Mouse (Mus musculus) limb, embryonic 13.5 days (tissue): ENCODE measurements at regions not wholly inside any gene's neighbourhood (a gene's known extent, or its start where the extent isn't known, plus 50 kb on each side); places are given as distances from the start of the nearest gene placed in this dataset.
A peak's percentile ranks its signal among the peaks of the same experiment; 100 is the strongest.

Source experiments
- ATAC-seq: fragments of 200-750 bp; cut with Nextera tagmentation; 2 replicates; pipeline ENCODE4 v1.8.0; 2017; ENCODE audit warnings: low read depth, moderate number of reproducible peaks, moderate TSS enrichment; ENCODE audit not compliant: low FRiP score
- H3K27ac ChIP-seq: fragments of 300-500 bp; sonication (generic); 2 replicates; pipeline ENCODE4 v1.5.1; 2015; ENCODE audit warnings: inconsistent platforms, mild to moderate bottlenecking, moderate library complexity
- H3K27me3 ChIP-seq: fragments of 300-500 bp; sonication (generic); 2 replicates; pipeline ENCODE4 v1.6.1; 2015; ENCODE audit warnings: mild to moderate bottlenecking, inconsistent platforms
- H3K36me3 ChIP-seq: fragments of 300-500 bp; sonication (generic); 2 replicates; pipeline ENCODE4 v1.6.1; 2015; ENCODE audit warnings: inconsistent platforms, mild to moderate bottlenecking, moderate library complexity
- H3K4me1 ChIP-seq: fragments of 300-500 bp; sonication (generic); 2 replicates; pipeline ENCODE4 v1.6.1; 2015; ENCODE audit warnings: inconsistent platforms
- H3K4me2 ChIP-seq: fragments of 300-500 bp; sonication (generic); replicated peaks from 2 replicates; pipeline ENCODE4 v1.6.1; 2015; ENCODE audit warnings: inconsistent platforms, mild to moderate bottlenecking, moderate library complexity
- H3K4me3 ChIP-seq: fragments of 300-500 bp; sonication (generic); 2 replicates; pipeline ENCODE4 v1.5.1; 2015; ENCODE audit warnings: moderate library complexity, mild to moderate bottlenecking, inconsistent platforms
- H3K9ac ChIP-seq: fragments of 300-500 bp; sonication (generic); 2 replicates; pipeline ENCODE4 v1.6.1; 2015; ENCODE audit warnings: mild to moderate bottlenecking, inconsistent platforms
- H3K9me3 ChIP-seq: fragments of 300-500 bp; sonication (generic); 2 replicates; pipeline ENCODE4 v1.6.1; 2016; ENCODE audit warnings: inconsistent platforms
- WGBS: fragments of 180-500 bp; shearing (Covaris S2); methylation state at CpG from one replicate; pipeline ENCODE4 v1.1.7; 2015; 5-methylcytosine and 5-hydroxymethylcytosine counted together

DNA sequence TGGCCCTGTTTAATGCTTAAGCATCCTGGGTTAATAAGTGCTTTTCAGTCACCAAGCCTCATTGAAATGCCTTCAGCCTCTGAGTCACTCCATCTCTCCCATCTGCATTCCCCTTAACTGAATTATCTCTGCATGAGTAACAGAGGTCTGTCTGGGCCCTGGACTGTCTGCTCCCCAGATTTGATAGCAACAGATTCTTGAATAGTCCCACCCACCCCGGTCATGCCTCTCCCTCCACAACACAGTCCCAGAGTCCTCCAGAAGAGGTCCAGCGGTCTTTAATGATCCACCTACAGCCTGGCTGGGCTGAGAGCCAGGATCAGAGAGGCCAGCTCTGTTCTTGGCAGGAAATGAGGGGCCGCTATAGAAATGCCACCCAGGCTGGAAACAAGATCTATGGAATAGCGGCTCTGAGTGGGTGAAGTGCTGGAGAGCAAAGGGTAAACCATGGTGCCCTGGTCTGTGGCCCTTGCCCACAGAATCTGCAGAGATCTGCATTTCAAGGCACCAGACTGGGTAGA is 125.3 kb upstream of the Ncam1 start:
- ATAC-seq: peak; percentile 85
- 16% methylated on average over 4 of the region's 4 CpGs for WGBS
- peaks cover 40% of the 10 kb centered on the region for H3K4me1 ChIP-seq
- no peaks in the 10 kb centered on the region for H3K9me3 ChIP-seq
- H3K4me3 ChIP-seq: no peak overlapping the region
- no peaks in the 10 kb centered on the region for H3K27me3 ChIP-seq
- H3K36me3 ChIP-seq: no peaks in the 10 kb centered on the region
- H3K4me2 ChIP-seq: no peak overlapping the region
- H3K9ac ChIP-seq: no peak overlapping the region
- H3K27ac ChIP-seq: peak overlapping the region; percentile 39; the same call in 1 of the 2 replicates

DNA sequence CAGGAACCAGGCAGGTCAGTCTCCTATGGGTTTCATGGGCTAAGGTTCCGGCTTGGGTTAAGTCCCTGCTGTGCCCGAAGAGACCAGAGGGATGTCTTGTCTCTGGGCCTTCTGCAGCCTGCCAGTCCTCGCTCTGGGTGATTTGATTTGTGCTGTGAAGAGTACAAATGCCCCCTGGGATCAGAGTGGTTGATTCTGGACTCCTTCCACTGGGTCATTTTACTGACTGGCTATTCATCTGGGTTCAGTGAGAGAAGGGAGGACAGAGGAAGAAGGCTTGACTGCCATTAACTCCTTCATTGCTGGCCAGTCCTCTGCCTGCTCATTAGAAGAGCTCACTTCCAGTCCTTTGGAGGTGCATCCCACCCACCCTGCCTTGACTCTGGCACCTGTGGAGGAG is 124.0 kb upstream of the Ncam1 start:
- peaks cover 32% of the 10 kb centered on the region for H3K4me1 ChIP-seq
- no peak overlapping the region for H3K4me2 ChIP-seq
- WGBS: 60% methylated on average over 3 of the region's 3 CpGs
- H3K36me3 ChIP-seq: no peaks in the 10 kb centered on the region
- H3K27me3 ChIP-seq: no peaks in the 10 kb centered on the region
- ATAC-seq: no peak
- no peaks in the 10 kb centered on the region for H3K9me3 ChIP-seq
- H3K4me3 ChIP-seq: no peak overlapping the region
- no peak overlapping the region for H3K27ac ChIP-seq
- H3K9ac ChIP-seq: no peak overlapping the region

DNA sequence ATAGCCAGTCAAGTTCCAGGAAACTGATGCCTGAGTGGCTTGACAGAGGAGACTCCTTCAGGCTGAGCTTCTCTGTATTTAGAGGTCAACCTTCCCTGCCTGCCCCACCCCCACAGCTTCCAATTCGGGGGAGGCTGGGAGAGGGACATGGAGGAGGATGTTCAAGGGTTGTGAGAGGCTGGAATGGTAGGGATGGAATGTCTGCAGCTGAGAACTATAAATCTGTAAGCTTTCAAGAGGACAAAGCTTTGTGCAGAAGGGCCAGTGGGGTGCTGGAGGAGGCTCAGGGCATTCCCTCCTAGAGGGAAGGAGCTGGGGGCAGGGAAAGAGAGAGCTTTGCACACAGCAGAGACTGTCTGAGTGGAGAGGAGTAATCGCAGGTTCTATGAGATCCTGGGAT is 123.4 kb upstream of the Ncam1 start:
- H3K36me3 ChIP-seq: no peaks in the 10 kb centered on the region
- peaks cover 32% of the 10 kb centered on the region for H3K4me1 ChIP-seq
- no peak overlapping the region for H3K9ac ChIP-seq
- H3K4me2 ChIP-seq: no peak overlapping the region
- WGBS: 29% methylated on average over 2 of the region's 2 CpGs
- no peak overlapping the region for H3K4me3 ChIP-seq
- H3K9me3 ChIP-seq: no peaks in the 10 kb centered on the region
- H3K27ac ChIP-seq: no peak overlapping the region
- no peak for ATAC-seq
- H3K27me3 ChIP-seq: no peaks in the 10 kb centered on the region

DNA sequence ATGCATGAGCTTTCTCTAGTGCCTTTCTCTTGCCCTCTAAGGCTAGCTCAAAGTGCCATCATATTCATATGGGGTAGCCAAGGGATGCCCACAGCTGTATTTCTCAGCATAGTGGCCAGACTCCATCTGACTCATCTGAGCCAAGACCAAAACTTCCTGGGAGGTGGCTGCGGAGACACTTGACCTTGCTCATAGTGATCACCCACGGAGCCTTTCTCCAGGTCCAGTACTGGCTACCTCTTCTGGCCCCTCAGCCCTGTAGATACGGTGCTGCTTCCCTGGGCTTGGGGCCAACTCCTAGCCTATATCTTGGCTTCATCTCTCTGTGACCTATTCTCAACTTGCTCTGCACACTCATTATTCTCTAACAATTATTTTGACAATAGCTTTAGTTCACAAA is 122.6 kb upstream of the Ncam1 start:
- no peaks in the 10 kb centered on the region for H3K9me3 ChIP-seq
- no peak overlapping the region for H3K4me3 ChIP-seq
- WGBS: 87% methylated on average over 3 of the region's 3 CpGs
- no peaks in the 10 kb centered on the region for H3K36me3 ChIP-seq
- H3K9ac ChIP-seq: no peak overlapping the region
- no peak overlapping the region for H3K27ac ChIP-seq
- no peak overlapping the region for H3K4me2 ChIP-seq
- H3K27me3 ChIP-seq: no peaks in the 10 kb centered on the region
- ATAC-seq: no peak
- H3K4me1 ChIP-seq: peaks cover 32% of the 10 kb centered on the region

DNA sequence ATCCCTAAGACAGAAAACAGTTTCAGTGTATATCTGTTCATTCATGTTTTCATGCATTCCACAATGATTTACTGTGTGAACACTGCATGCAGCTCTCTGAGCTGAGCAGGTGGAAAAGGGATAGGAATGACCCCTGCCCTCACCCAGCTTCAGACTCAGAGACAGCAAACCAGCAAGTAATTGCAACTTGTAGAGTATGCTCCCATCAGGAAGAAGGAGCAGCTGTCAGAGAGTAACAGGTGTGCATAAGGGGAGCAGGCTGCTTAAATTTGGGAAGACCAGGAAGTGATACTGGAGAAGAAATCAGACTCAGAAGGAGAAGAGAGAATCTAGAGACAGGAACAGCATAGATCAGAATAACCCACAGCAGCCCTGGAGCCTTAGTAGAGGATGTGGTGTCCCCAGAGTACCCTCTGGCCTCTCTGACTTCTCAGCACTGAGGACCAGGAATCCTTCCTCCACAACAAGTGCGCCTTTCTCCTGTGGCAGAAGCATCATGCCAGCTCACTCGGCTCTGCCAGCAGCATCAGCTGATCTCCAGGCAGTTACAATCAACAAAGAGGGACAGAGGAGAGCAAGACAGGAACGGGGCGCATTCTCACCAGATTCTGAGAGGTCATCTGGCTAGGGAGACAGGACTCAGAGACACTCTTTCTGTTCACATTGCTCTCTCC is 116.5 kb upstream of the Ncam1 start:
- H3K4me2 ChIP-seq: no peak overlapping the region
- no peak for ATAC-seq
- H3K27ac ChIP-seq: no peak overlapping the region
- WGBS: 79% methylated on average over 4 of the region's 4 CpGs
- no peaks in the 10 kb centered on the region for H3K27me3 ChIP-seq
- H3K9me3 ChIP-seq: no peaks in the 10 kb centered on the region
- no peaks in the 10 kb centered on the region for H3K36me3 ChIP-seq
- H3K4me3 ChIP-seq: no peak overlapping the region
- no peaks in the 10 kb centered on the region for H3K4me1 ChIP-seq
- no peak overlapping the region for H3K9ac ChIP-seq

DNA sequence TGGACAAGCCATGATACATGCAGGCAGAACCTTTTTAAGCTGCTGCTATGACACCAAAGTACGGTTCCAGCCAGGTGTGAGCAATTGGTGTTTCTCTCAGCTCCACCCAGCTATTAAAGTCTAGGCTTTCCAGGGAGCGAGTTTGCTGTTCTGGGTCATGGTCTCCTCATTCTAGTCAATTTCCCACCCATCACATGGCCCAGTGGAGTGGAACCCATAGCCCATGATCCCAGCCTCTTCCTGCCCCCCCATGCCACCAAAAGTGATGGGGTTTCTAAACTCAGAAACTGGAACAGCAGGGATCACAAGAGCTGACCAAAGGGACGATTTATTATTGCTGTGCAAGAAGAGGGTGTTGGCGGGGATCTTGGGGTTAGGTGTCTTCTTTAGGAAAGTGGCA is 115.0 kb upstream of the Ncam1 start:
- no peak for ATAC-seq
- Histone ChIP-seq H3K4me1 (no peaks in the 10 kb centered on the region), H3K27me3 (no peaks in the 10 kb centered on the region), H3K27ac (no peak overlapping the region), H3K9ac (no peak overlapping the region), H3K4me3 (no peak overlapping the region), H3K4me2 (no peak overlapping the region), H3K36me3 (no peaks in the 10 kb centered on the region), H3K9me3 (no peaks in the 10 kb centered on the region)
- WGBS: 78% methylated on average over 4 of the region's 4 CpGs

DNA sequence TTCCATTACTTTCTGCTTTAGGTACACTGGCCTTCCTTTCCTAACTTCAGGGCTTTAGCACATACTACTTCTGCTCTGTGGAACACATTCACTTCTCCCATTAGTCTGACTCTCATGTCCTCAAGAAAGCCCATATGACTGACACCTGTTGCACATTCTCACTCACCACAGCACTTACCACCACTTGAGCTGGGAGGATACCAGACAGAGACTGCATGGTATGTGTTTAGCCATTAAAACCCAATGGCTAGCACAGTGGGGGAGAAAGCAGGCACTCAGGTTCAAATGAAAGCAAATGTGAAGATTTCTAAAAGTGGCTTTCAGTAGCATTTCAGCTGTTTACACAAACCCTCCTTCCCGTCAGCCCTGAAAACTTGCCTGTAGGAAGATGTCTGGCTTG is 113.6 kb upstream of the Ncam1 start:
- no peaks in the 10 kb centered on the region for H3K9me3 ChIP-seq
- H3K9ac ChIP-seq: no peak overlapping the region
- ATAC-seq: no peak
- H3K27ac ChIP-seq: no peak overlapping the region
- H3K27me3 ChIP-seq: no peaks in the 10 kb centered on the region
- no peak overlapping the region for H3K4me3 ChIP-seq
- H3K4me1 ChIP-seq: no peaks in the 10 kb centered on the region
- 76% methylated on average over 1 of the region's 1 CpGs for WGBS
- no peaks in the 10 kb centered on the region for H3K36me3 ChIP-seq
- no peak overlapping the region for H3K4me2 ChIP-seq

DNA sequence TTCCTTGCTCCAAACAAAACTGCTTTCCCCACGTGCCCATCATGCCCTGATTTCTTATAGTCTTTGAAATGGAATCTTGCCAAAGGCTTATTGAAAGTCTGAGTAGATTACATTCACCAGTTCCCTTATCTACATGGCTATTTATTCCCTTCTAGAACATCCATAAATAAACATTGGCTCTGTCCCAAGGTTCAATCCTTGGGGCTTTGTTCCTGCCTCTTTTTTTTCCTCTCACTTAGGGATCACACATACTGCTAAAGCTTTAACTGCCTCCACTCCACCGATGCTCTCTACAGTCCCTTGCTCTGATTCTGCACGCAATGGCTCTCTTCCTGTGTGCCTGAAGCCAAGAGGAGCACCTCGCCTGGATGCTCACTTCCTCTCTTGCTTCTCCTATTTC is 107.6 kb upstream of the Ncam1 start:
- Histone ChIP-seq H3K27me3 (no peaks in the 10 kb centered on the region), H3K36me3 (no peaks in the 10 kb centered on the region), H3K9me3 (no peaks in the 10 kb centered on the region), H3K9ac (no peak overlapping the region), H3K4me3 (no peak overlapping the region), H3K27ac (no peak overlapping the region), H3K4me1 (no peaks in the 10 kb centered on the region), H3K4me2 (no peak overlapping the region)
- no peak for ATAC-seq
- WGBS: 60% methylated on average over 4 of the region's 4 CpGs

DNA sequence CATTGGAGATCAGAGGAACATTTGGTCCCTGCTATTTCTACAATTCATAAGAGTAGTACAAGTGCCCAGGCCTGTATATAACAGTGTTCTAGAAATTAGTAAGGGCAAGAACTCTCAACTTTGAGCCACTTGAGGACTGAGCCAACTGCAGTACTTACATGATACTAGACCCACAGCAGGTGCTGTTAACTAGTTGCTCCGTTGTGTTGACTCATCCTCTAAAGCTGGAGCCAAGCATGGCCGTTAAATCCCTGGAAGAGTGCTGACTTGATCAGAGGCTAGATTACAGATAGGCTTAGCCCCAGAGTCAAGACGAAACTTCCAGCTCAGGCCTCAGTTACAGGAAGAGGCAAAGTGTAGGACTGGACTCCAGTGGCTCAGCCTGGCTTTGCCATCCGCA is 107.0 kb upstream of the Ncam1 start:
- no peaks in the 10 kb centered on the region for H3K4me1 ChIP-seq
- H3K4me2 ChIP-seq: no peak overlapping the region
- no peaks in the 10 kb centered on the region for H3K36me3 ChIP-seq
- no peak overlapping the region for H3K4me3 ChIP-seq
- WGBS: 84% methylated on average over 4 of the region's 4 CpGs
- H3K9me3 ChIP-seq: no peaks in the 10 kb centered on the region
- no peaks in the 10 kb centered on the region for H3K27me3 ChIP-seq
- no peak for ATAC-seq
- no peak overlapping the region for H3K27ac ChIP-seq
- no peak overlapping the region for H3K9ac ChIP-seq

DNA sequence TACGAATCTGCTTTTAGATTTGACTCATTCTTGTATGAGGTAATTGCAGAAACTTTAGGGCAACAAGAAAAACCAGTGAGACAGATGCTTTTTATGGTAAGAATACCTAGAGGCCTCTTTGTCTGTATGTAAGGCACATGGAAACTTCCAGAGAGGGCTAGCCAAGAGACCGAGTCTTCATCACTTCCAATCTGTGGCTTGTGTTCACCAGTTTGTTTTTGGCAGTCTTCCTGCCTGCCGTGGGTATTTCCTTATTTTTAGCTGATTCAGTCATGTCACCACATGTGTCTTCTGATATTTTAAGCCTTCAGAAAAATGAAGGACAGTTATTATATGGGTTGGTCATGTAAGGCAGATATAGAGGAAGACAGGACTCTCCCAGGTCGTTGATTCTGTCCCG is 100.2 kb upstream of the Ncam1 start:
- Histone ChIP-seq H3K4me3 (no peak overlapping the region), H3K36me3 (no peaks in the 10 kb centered on the region), H3K4me1 (no peaks in the 10 kb centered on the region), H3K27ac (no peak overlapping the region), H3K27me3 (no peaks in the 10 kb centered on the region), H3K9me3 (no peaks in the 10 kb centered on the region), H3K4me2 (no peak overlapping the region), H3K9ac (no peak overlapping the region)
- no peak for ATAC-seq
- 79% methylated on average over 5 of the region's 5 CpGs for WGBS

DNA sequence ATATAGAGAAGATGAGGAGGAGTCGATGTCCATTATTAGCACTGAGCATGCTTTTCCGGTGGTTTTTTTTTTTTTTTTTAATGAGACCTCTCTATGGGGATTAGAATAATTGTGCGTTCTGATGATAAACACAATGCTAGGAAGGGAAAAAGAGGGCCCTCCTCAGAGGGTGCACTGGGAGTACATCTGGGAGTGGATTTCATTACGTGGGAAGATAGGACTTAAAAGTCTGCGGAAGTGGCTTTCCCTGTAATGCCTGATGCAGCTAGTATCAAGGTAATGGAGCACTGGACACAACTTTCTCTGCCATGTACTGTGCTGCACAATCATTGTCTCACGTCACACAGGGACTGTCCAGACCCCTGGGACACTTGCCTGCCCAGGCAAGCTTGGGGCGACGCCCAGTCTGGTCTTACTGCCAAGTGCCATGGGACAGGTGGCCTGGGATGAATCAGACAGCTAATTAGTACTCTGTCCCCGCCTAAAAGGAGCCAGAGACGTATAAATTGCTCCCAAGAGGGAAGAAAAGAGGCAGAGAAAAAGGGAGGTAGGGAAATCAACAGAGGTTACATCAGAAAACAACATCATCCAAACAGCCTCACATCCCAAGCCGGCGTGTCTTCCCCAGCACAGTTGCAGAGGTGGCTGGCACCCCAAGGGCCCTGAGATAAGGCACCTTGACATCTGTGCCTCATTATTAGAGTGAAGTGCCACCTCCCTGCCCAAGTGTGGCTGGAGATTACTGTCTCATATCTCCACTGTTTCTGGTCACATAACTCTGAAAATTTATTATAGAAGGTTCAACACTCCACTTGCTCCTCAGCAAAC is 86.0 kb upstream of the Ncam1 start:
- Histone ChIP-seq H3K36me3 (no peaks in the 10 kb centered on the region), H3K4me2 (no peak overlapping the region), H3K9me3 (no peaks in the 10 kb centered on the region), H3K4me3 (no peak overlapping the region), H3K27ac (no peak overlapping the region), H3K4me1 (no peaks in the 10 kb centered on the region), H3K27me3 (no peaks in the 10 kb centered on the region), H3K9ac (no peak overlapping the region)
- no peak for ATAC-seq
- WGBS: 66% methylated on average over 12 of the region's 12 CpGs

DNA sequence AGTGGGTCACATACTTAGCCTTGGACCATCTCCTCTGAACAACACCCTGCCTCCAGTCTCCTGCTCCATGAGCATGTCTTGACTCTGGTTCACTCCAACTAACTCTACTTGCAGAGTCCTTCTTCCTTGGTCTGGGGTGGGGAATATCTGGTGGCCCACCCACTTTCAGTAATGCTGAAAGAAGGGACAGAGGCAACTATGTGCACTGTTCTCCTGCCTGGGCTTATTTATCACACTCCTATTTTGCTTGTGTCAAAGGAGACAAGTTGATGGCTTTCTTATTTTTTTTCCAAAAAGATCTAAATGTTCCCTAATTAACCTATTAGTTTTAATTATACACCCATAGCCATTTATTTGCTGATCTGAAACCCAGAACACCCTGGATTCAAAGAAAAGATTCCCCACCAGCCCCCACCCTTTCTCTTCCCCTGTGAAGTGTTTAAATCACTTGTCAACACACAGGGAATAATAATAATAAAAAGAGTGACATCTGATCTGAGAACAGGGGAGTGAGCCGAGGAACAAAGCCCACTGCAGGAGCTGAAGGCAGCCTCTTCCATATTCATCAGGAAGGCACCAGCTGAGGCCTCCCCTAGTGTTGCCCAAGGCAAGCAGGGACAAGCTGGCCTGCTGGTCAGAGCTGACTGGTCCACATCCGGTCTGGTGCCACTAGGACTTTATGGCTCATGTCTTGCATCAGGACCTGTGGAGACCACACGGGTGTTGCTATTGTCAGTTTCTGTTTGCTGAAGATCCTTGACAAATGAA is 80.8 kb upstream of the Ncam1 start:
- no peaks in the 10 kb centered on the region for H3K4me1 ChIP-seq
- WGBS: 18% methylated on average over 3 of the region's 3 CpGs
- H3K36me3 ChIP-seq: no peaks in the 10 kb centered on the region
- H3K4me3 ChIP-seq: no peak overlapping the region
- H3K27ac ChIP-seq: no peak overlapping the region
- H3K4me2 ChIP-seq: no peak overlapping the region
- H3K9ac ChIP-seq: no peak overlapping the region
- no peak for ATAC-seq
- H3K27me3 ChIP-seq: no peaks in the 10 kb centered on the region
- H3K9me3 ChIP-seq: no peaks in the 10 kb centered on the region
